Mouse (Mus musculus) ovary, adult 18-20 months (tissue): Measurements from ENCODE around the gene Tpm4.

ENCODE experiments used
- DNase-seq: peaks from one replicate; pipeline ENCODE4 v3.0.0; 2022; ENCODE audit warnings: low spot score, mixed read lengths

Tpm4 gene

DNA sequence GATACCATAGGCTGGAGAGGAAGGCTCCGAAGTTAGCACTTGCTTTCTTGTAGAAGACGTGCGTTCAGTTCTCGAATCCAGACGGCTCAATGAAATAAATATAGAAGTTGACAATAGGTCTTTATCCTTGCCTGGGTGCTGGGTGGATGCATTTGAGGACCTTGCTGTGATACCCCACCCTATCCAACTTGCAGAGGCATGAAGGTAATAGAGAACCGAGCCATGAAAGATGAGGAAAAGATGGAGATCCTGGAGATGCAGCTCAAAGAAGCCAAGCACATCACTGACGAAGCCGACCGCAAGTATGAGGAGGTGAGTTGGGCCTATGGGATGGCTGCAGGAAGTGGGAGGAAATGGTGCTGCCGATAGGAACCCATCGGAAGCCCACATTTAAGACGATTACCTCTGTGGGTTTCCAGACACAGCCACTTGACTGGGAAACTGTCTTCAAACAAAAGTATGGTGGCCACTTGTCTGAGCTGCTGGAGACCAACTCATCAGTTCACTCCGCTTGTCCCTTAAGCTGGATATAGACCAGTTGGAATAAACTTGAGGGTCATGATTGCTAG lies 8.6 kb downstream of the Tpm4 start:
- DNase-seq, result no peak

DNA sequence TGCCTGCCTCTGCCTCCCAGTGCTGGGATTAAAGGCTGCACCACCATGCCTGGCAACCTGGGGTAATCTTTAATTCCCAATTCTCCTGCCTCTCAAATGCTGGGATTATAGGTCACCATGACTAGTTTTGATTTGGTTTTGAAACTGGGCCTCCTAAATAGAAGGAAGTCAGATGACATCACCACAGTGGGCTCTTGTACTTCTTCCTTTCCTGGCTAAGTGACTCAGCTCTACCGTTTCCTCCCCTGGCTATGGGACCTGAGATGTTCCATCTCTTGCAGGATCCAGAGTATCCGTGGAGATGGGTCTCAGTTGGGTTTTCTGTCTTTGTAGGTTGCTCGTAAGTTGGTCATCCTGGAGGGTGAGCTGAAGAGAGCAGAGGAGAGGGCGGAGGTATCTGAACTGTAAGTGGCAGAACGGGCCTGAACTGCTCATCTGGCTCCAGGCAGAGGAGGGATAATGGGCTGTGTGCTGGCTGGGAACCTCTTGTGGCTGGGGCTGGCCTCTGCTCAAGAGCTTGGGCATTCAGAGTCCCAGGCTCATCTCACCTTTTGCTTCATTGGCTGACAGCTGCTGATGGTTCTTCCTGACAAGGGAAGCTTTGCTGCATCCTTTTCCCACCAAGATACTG lies 9.7 kb downstream of the Tpm4 start:
- DNase-seq, result no peak

DNA sequence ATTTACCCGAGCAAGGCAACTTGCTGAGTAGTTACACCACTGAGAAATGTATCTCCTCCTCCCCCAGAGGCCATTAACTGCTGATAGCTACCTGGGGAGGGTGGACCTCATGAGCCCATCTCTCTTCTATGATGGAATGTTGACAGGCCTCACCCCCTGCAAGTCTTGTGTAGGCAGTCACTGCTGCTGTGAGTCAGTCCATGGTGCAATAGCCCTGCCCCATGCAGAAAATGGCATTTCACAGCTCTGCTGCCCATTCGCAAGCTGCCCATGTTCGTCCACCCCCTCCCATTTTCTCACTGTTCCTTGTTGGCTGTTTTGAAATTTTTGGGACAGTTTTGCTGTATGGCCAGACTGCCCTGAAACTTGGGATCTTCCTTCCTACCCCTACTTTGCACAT lies 10.7 kb downstream of the Tpm4 start:
- no peak for DNase-seq

DNA sequence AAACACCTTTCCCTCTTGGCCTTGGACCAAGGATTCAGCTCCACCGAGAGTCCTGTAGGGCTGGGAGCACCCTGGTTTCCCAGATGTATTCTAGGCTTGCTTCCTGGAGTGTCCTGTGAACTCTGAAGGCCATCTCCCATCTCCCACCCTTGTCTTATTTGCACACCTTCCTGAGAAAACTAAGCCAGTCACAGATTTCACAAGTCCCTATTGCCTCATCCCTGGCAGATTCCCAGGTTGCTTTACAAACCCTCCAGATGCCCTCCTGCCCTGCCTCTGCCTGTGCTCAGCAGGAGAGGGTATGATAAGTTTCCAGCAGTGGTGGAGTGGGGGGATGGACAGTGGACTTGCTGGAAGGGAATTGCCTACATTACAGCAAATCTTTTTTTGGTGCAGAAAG lies 11.3 kb downstream of the Tpm4 start:
- no peak for DNase-seq

DNA sequence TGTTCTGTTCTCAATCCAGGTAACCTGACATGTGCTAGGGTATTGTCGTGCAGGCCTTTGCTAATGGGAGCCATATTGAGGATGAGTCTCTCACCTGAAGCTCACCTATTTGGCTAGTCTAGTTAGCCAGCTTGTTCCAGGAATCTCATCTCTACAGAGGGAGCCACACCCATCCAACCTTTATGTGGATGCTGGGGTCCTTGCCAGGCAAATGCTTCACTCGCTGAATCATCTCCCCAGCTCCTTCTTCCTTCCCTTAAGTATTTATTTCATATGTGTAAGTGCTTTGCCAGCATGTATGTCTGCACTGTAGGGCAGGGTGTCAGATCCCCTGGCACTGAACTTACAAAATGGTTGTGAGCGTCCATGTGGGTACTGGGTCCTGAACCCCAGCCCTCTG lies 11.8 kb downstream of the Tpm4 start:
- no peak for DNase-seq

DNA sequence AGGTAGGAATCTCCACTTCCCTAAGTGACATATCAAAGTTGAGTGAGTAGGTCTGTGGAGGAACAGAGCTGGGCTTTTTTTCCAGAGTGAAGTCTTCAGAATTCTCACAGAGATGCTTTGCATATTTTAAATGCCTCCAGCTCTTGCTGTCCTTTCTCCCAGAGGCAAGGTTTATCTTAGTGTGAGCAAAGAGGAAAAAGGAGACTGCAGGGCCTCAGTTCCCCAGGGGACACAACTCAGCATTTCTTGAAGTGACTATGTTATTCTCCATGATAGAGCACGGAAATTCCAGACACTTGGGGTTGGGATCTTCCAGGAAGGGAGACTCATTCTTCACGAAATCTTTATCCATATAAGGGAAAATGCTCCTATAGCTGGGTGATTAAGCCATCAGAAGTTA lies 12.5 kb downstream of the Tpm4 start:
- no peak for DNase-seq

DNA sequence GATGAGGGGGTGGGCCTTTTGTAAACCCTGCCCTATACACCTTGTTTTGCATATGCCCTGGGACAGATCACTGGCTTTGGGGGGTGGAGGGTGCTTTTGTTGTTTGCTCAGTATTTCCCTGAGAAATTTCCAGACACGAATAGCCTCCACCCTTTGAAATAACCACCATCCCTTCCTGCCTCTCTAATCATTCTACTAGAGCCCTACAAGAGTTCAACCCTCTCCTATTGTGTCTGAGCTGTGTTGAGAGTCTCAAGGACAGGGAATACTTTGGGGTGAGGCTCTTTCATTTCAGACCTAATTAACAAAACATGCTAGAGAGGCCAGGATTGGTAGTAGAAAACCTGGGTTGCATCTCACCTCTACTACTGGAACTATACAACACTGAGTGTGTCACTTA lies 14.3 kb downstream of the Tpm4 start:
- no peak for DNase-seq

DNA sequence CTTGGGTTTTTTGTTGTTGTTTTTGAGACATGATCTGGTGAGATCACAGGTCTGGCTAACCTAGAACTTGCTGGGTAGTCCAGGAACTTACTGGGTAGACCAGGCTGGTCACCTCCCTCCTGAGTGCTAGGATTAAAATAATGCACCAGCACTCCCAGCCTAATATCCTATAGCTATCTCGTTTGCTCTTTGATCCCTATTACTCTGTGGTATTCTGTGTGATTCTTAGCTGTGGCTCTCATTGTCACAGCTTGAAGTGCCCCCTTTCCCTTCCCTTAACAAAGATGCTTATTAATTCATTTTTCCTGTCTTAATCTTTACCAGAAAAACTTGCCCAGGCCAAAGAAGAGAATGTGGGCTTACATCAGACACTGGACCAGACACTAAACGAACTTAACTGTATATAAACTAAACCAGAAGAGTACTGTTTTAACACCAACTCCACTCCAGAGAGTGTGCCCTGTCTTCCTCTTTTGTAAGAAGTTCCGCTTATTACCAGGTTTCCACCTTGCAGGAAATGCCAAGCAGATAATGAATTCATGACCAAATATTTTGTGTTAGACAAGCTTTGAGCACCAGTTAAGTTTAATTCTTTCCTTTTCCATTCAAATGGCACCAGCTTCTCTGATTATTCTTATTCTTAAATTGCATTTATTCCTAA lies 16.8 kb downstream of the Tpm4 start:
- DNase-seq, result no peak

DNA sequence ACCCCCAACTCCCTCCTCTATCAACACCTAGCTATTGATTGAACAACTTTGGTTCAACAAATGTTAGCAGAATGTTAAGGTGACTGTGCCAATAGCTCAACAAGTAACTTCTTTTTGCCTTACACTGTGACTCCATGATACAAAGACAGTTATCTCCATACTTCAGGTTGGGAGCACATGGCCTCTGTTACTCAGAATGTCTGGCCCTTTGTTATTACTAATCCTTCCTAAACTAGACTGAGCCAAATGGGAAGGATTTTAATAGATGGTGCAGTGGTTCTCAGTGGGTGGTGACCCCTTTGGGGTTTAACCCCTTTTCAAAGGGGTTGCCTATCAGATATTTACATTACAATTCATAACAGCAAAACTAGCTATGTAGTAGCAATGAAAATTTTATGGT lies 18.6 kb downstream of the Tpm4 start:
- DNase-seq, result no peak

DNA sequence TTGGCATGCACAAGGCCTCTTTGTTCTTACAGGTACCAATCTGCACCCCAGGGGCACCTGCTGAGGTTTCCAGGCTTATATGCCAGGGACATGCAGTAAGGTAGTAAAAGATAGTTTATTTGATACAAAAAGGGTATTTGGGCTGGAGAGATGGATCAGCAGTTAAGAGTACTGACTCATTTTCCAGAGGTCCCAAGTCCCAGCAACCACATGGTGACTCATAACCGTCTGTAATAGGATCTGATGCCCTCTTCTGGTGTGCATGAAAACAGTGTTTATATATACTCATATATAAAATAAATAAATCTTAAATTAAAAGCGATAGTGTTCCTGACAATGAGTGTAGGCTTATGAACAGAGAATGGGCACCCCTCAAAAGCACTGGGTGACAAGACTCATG lies 23.3 kb downstream of the Tpm4 start:
- DNase-seq, result no peak

DNA sequence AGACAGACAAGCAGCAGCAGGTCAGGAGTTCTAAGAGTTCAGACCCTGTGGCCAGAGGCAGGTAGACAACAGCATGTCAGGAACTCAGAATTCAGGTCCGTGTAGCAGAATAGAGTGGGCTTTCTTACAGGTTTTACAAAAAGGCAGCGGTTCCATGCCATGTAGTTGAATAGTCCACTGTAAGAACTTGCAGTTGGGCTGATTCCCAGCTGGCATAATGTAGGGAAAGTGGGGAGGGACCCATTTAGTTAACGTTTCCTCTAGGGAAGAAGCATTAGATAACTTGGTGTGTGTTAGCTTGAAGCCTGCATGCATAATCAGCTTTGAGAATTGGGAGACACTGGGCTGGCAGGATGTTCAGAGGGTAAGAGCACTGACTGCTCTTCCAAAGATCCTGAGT lies 24.0 kb downstream of the Tpm4 start:
- no peak for DNase-seq

DNA sequence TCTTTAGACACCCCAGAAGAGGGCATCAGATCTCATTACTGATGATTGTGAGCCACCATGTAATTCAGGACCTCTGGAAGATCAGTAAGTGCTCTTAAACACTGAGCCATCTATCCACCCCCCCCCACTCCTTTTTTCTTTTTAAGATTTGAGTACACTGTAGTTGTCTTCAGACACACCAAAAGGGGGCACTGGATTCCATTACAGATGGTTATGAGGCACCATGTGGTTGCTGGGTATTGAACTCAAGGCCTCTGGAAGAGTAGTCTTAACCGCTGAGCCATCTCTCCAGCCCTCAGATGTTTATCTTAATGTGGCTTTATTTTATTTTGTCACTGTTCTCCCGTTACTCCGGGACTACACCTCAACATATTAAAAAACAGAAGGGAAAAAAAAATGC lies 25.2 kb downstream of the Tpm4 start:
- DNase-seq, result no peak

DNA sequence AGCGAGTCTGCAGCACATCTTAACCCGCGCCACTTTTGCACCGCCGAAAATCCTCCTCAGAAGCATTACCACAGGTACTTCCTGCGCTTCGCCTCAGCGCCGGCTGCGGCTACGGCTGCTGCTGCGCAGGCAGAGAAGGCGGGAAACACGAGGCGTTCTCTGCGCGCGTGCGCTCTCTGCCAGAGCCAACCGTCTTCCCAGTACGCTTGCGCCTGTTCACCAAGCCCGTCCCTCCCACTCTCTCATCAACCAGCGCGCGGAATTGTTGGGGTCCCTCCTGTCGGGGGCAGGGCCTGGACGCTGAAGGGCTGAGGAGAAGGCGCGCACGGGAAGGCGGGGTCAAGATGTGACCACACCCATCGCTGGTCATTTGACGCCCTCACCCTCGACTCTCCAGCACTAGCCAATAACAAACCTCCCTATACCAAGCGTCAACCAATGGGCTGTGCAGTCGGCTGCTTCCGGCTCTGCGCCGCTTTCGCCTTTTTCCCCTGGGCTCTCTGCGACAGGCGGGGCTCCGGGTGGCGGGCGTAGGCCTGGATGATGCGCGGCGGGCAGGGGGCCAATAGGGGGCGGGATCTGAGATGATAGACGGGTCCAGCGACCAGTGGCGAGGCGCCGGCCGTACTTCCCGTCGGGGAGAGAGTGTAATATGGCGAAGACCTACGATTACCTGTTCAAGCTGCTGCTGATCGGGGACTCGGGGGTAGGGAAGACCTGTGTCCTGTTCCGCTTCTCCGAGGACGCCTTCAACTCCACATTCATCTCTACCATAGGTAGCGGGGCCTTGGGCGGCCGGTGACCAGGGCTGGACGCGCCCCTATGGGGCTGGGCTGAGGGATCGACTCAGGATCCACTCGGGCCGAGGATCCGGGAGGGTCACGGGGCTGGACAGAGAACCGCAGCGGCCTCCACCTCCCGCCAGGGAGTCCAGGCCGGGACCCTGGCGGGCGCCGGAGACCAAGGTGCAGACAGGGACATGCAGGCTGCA lies 26.2 kb downstream of the Tpm4 start, which contains the start of gene Rab8a:
Gene Rab8a, plus strand, starts transcription at position 494 of the 991 bp plus-strand sequence.
- peak; percentile 100 for DNase-seq

DNA sequence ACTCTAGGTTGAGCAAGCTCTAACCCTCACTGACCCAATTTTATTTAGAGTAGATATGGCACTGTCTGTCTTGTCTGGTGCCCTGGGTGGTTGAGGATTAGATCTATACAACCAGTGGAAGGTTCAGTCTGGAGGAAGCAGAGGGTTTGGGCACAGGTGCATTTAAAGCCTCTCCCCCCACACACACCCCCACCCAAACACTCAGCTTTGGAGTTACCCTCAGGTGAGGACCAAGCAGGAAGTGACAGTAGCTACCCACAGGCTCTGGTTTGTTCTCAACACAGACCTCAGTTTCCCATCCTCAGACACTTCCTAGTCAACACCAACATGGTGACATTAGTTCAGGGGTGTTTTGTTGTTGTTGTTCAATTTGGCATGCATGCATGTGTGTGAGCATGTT lies 28.0 kb downstream of the Tpm4 start:
- DNase-seq, result no peak

DNA sequence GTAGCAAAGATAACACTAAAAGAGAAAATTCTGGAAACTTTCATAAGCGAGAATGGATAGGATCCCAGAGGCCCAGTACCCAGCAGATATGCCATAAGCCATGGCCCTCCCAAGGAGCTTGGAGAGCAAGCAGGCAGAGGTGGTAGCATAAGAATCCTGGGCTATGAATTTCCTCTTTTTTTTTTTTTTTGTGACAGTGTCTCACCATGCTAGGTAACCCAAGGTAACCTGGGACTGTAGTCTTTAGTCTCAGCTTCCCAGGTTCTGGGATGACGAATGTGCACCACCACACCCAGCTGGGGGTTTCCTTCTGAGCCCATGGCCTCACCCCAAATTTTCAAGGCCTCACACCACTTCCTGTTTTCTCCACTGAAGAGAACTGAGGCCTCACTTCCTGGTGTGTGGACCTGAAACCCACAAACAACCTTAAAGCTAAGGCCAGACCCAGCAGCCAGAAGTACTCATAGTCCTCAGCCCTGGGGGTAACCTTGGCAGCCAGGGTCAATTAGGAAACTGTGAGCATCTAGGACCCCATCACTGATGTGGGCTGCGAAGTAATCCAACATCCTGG lies 34.4 kb downstream of the Tpm4 start:
- no peak for DNase-seq

DNA sequence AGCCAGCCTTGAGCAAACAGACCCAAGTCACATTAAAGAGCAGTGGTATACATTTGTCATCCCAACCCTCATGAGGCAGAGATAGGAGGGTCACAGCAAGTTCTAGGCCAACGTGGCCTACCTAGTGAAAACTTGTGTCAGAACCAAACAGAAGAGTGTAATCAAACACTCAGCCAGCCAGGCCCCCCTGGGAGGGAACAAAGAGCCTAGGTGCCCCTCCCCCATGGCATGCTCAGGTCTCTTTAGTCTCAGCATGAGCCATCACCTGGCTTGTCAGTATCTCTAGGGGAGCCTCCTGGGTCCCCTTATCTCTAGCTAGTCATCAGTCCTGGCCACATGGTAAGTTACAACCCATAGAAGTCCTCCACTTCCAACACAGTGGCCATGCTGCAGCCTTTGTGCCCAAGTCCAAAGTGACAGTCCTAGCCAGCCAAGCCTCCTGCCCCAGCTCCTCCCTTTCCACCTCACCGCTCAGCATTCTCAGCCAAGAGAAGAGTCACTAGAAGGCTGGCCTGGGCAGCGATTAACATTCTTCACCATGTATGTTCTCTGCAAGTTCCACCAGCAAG lies 35.0 kb downstream of the Tpm4 start:
- DNase-seq, result no peak

DNA sequence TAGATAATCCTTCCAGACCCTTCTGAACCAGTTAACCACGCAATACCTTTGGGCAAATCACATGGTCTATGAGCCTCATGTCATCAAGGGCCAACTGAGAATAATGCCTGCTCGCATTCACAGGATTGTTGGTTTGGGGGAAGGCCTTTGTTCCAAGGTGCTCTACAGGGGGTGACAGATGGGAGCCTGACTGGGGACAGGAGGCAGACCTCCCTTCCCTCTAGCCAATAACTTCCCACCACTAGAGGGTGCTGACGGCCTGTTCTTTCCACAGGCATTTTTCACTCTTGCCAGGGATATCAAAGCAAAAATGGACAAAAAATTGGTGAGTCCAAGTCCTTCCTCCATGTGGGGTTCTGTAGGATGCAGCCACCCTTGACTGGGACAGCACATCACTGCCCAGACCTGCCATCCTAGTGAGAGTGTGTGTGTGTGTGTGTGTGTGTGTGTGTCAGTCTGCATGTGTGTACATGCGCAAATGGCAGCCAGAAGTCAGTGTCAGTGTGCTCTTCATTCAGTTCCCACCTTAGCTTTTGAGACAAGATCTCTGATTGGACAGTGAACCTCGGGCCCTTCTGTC lies 42.7 kb downstream of the Tpm4 start:
- peak; percentile 15 for DNase-seq

DNA sequence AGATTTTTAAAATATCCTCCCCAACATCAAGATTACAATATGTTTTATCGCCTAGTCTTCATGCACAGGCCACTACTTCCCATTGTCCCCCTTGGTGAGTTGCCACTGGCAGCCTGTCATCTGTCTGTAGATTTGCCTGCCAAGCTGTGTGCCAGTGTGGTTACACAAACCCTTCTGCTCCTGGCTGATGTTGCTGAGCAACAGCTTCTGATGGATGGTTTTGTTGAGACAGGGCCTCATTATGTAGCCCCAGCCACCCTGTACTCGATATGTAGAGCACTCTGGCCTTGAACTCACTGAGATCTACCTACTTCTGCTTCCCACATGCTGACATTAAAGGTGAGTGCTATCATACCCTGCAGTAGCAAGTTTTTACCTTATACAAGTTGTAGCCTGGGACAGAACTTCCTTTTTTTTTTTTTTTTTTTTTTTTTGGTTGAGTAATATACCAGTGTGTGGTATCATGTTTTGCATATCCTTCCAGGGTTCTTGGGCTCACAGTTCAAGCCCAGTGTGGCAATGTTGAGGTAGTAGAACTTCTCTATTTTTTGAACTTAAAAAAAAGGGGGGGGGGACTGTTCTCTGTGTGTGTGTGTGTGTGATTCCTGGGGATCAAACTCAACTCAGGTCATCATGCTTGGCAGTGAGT lies 48.9 kb downstream of the Tpm4 start:
- DNase-seq, result no peak

DNA sequence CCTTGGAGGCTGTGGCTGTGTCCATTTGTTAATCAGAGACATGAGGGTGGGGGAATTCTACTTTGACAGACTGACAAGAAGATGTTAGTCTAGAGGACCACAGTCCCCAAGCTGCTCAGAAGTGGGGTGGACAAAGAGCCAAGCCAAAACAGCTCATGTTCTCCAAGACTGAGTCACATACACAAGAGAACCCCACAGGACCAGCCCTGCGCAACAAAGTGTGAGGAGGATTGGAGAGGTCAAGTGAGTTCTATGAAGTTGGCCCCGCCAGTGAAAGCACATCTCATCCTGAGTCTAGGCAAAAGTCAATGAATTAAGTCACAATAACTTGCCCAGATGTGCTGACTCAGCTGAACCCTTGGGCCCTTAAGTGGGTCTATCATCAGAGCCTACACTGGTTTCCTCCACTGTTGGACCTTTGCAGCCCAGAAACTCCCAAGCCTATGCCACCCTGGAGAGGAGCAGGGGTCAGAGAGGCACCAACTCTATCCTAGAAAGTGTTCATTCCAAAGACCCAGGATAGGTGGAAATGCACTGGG lies 53.1 kb downstream of the Tpm4 start:
- DNase-seq, result no peak

DNA sequence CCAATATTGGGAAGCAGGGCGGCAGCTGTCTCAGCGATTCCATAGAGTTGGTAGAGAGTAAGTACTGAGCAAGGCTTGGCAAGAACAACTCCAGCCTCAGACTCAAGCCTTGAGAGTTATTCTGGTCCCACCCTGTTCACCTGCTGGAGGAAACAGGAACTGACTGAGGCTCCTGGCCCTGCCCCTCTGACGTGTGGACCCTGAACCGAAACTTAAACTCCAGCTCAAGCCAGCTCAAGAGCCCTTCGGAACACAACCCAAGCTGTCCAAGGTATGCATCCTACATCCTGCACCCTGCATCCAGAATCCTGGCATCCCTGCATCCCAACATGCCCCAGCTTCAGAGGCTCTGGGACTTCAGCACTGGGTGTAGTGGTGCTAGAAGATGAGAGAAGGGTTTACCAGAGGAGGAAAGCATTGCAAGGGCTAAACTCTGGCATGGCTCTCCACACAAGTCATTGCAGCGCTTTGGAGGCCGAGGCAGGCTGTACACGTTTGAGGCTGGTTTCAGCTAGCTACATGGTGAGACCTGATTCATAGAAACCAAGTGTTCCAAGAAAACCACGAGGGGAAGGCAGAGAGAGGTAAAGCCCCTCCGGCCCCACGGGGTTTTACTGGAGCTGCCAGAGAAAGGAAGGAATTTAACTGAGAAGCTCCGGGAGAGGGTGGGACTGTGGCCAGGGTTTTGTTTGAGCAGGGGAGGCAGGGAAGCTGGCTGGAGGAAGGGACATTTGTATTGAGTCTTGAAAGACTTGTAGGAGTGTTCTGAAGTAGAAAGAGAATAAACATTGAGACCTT lies 54.8 kb downstream of the Tpm4 start, which contains the start of gene Hsh2d:
Gene Hsh2d, plus strand, starts transcription at position 222 of the 798 bp plus-strand sequence.
- DNase-seq, result no peak
